Mouse (Mus musculus) CD4-positive, CD25-positive, alpha-beta regulatory T cell, adult 4 months (primary cell): ENCODE results near the gene Kctd3. TPM values are rescaled to one million over a fixed set of nuclear protein-coding genes. Genes with fewer than 3 reads are reported as not detected.
A peak's percentile ranks its signal among the peaks of the same experiment; 100 is the strongest.
"Not testable (repeated sequence)": the region's sequence is repeated elsewhere in the genome, so short reads cannot be mapped to it uniquely, and the experiment has no call there.

Experiments
- ATAC-seq: one replicate; pipeline ENCODE4 v1.8.0; 2017
- polyA plus RNA-seq, 2 experiments: library from polyadenylated mRNA; unstranded; fragments of 100-300 nt; shearing (Covaris generic); gene quantifications; one replicate each; pipeline ENCODE4 v1.2.1; 2017

Gene Kctd3
- polyA plus RNA-seq: 1 to 10 TPM; 5.9 to 8.2 TPM

GRCm38 (mm10) chr1:189007239-189007979, at the start of gene Kctd3:
TSS of gene Kctd3 (minus strand) at chr1:189007841.
- peak; percentile 92 for ATAC-seq

GRCm38 (mm10) chr1:189057425-189057824, 49.8 kb upstream of the Kctd3 start:
- no peak for ATAC-seq

GRCm38 (mm10) chr1:189055933-189056332, 48.3 kb upstream of the Kctd3 start:
- no peak for ATAC-seq

GRCm38 (mm10) chr1:189054941-189055551, 47.4 kb upstream of the Kctd3 start:
- ATAC-seq: no peak

GRCm38 (mm10) chr1:189054191-189054590, 46.5 kb upstream of the Kctd3 start:
- ATAC-seq: no peak

GRCm38 (mm10) chr1:189052189-189052588, 44.5 kb upstream of the Kctd3 start:
- no peak for ATAC-seq

GRCm38 (mm10) chr1:189050122-189050521, 42.5 kb upstream of the Kctd3 start:
- ATAC-seq: no peak

- ATAC-seq: no peak
Measured at GRCm38 (mm10) chr1:189048331-189048730, 40.7 kb upstream of the Kctd3 start.

GRCm38 (mm10) chr1:189047918-189048317, 40.3 kb upstream of the Kctd3 start:
- no peak for ATAC-seq

- no peak for ATAC-seq
Measured at GRCm38 (mm10) chr1:189046831-189047230, 39.2 kb upstream of the Kctd3 start.

- ATAC-seq: no peak
Measured at GRCm38 (mm10) chr1:189046301-189046700, 38.7 kb upstream of the Kctd3 start.

GRCm38 (mm10) chr1:189041261-189041660, 33.6 kb upstream of the Kctd3 start:
- ATAC-seq: no peak

GRCm38 (mm10) chr1:189039348-189039747, 31.7 kb upstream of the Kctd3 start:
- ATAC-seq: no peak

- not testable (repeated sequence) for ATAC-seq
Measured at GRCm38 (mm10) chr1:189032817-189033216, 25.2 kb upstream of the Kctd3 start.

GRCm38 (mm10) chr1:189030975-189031374, 23.3 kb upstream of the Kctd3 start:
- no peak for ATAC-seq

GRCm38 (mm10) chr1:189028267-189028666, 20.6 kb upstream of the Kctd3 start:
- ATAC-seq: no peak

GRCm38 (mm10) chr1:189026885-189027284, 19.2 kb upstream of the Kctd3 start:
- ATAC-seq: no peak

- ATAC-seq: no peak
Measured at GRCm38 (mm10) chr1:189023701-189024080, 16.1 kb upstream of the Kctd3 start.

- peak; percentile 54 for ATAC-seq
Measured at GRCm38 (mm10) chr1:189022925-189023700, 15.5 kb upstream of the Kctd3 start.

- ATAC-seq: no peak
Measured at GRCm38 (mm10) chr1:189015372-189015771, 7.7 kb upstream of the Kctd3 start.

- no peak for ATAC-seq
Measured at GRCm38 (mm10) chr1:189013587-189013921, 5.9 kb upstream of the Kctd3 start.

GRCm38 (mm10) chr1:189012846-189013586, 5.4 kb upstream of the Kctd3 start:
- ATAC-seq: no peak

- no peak for ATAC-seq
Measured at GRCm38 (mm10) chr1:189010671-189011070, 3.0 kb upstream of the Kctd3 start.
